Mouse (Mus musculus) heart, adult 2 months (tissue): ENCODE results near the gene 1700028J19Rik.

ENCODE experiments used
- CTCF ChIP-seq: fragments of 200-600 bp; IDR thresholded peaks from 2 replicates; pipeline ENCODE4 v1.8.1; 2022; ENCODE audit warnings: antibody characterized with exemption, mild to moderate bottlenecking, moderate library complexity
- EP300 ChIP-seq: fragments of 200-500 bp; IDR thresholded peaks from 2 replicates; pipeline ENCODE4 v1.6.1; 2011; ENCODE audit warnings: low read depth, low read length, control low read depth; ENCODE audit not compliant: insufficient read depth

DNA sequence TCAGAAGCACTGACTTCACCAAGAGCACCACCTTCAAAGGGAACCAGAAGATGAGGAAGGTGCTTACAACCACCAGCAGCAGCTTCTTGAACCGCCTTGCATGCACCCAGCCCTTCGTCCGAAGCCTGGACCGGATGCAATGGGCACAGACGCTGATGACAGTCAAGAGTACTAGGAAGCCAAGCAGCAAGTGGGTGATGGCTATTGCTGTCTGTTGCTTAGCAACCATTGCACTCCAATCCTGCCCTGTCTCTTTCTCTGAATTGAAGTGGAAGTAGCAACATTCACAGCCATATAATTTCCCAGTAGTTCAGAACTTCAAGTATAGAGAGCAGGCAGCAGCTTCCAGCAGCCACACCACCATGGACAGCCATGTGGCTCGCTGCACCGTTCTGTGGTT is 35.1 kb upstream of the 1700028J19Rik start:
- TF ChIP-seq CTCF (no peak), EP300 (no peak)
